In genomic region chr1:55572664-55573063, GRCm38 (mm10) we compare ENCODE assay signal across 31 mouse cellular contexts.
"Had no signal": no experiment of that assay in that cellular context is flagged by ENCODE, and none has a peak within 500 bp of the region (broad histone marks: within the 10 kb centered on the region; RNA-seq: fewer than 3 reads in every experiment).

No protein-coding gene starts in this region.

- H3K4me1 ChIP-seq: limb, embryonic 12.5 days; limb, embryonic 13.5 days; limb, embryonic 15.5 days; liver, embryonic 12.5 days; liver, embryonic 13.5 days; liver, embryonic 15.5 days; megakaryocyte, embryonic 14.5 days; midbrain, embryonic 10.5 days; midbrain, embryonic 12.5 days; midbrain, embryonic 13.5 days; midbrain, embryonic 15.5 days; neural tube, embryonic 12.5 days; neural tube, embryonic 13.5 days had no signal

- H3K4me2 ChIP-seq: limb, embryonic 12.5 days; limb, embryonic 13.5 days; limb, embryonic 15.5 days; liver, embryonic 11.5 days; liver, embryonic 12.5 days; liver, embryonic 13.5 days; liver, embryonic 15.5 days; lung, embryonic 14.5 days; lung, embryonic 15.5 days; midbrain, embryonic 11.5 days; midbrain, embryonic 12.5 days; midbrain, embryonic 13.5 days; midbrain, embryonic 15.5 days; neural tube, embryonic 12.5 days; neural tube, embryonic 13.5 days had no signal

- H3K4me3 ChIP-seq: limb, embryonic 10.5 days; limb, embryonic 12.5 days; limb, embryonic 13.5 days; limb, embryonic 15.5 days; liver, embryonic 12.5 days; liver, embryonic 13.5 days; liver, embryonic 15.5 days; lung, embryonic 15.5 days; megakaryocyte, embryonic 14.5 days; midbrain, embryonic 10.5 days; midbrain, embryonic 12.5 days; midbrain, embryonic 13.5 days; midbrain, embryonic 15.5 days; neural tube, embryonic 12.5 days; neural tube, embryonic 13.5 days had no signal

- H3K9ac ChIP-seq: limb, embryonic 12.5 days; limb, embryonic 13.5 days; limb, embryonic 15.5 days; liver, embryonic 12.5 days; liver, embryonic 13.5 days; liver, embryonic 14.5 days; liver, embryonic 15.5 days; liver, postnatal 0 days; lung, embryonic 14.5 days; lung, embryonic 15.5 days; midbrain, embryonic 12.5 days; midbrain, embryonic 13.5 days; midbrain, embryonic 15.5 days; neural tube, embryonic 12.5 days; neural tube, embryonic 13.5 days had no signal

- H3K27me3 ChIP-seq: limb, embryonic 12.5 days; limb, embryonic 13.5 days; limb, embryonic 15.5 days; liver, embryonic 12.5 days; liver, embryonic 13.5 days; liver, embryonic 15.5 days; lung, embryonic 15.5 days; megakaryocyte, embryonic 14.5 days; midbrain, embryonic 12.5 days; midbrain, embryonic 13.5 days; midbrain, embryonic 15.5 days; neural tube, embryonic 12.5 days; neural tube, embryonic 13.5 days had no signal

- ATAC-seq: liver, embryonic 12.5 days; liver, postnatal 0 days; lung, postnatal 0 days; midbrain, embryonic 13.5 days; midbrain, embryonic 15.5 days; midbrain, embryonic 16.5 days had no signal

- DNase-seq: left cerebral cortex, postnatal 4 days; liver; liver, embryonic 13.5 days; liver, postnatal 0 days; lung, adult 18-20 months; lung, adult 2 months; lung, embryonic 14.5 days; lung, postnatal 10 days; lung, postnatal 14 days; lung, postnatal 4 days; midbrain, embryonic 14.5 days had no signal

- H3K27ac ChIP-seq: limb, embryonic 10.5 days; limb, embryonic 12.5 days; limb, embryonic 13.5 days; limb, embryonic 15.5 days; liver, embryonic 12.5 days; liver, embryonic 13.5 days; liver, embryonic 14.5 days; liver, embryonic 15.5 days; lung, embryonic 15.5 days; macrophage; midbrain, embryonic 10.5 days; midbrain, embryonic 12.5 days; midbrain, embryonic 13.5 days; midbrain, embryonic 15.5 days; neural tube, embryonic 12.5 days; neural tube, embryonic 13.5 days had no signal

- H3K36me3 ChIP-seq: limb, embryonic 10.5 days; limb, embryonic 12.5 days; limb, embryonic 13.5 days; limb, embryonic 15.5 days; liver, embryonic 12.5 days; liver, embryonic 13.5 days; liver, embryonic 15.5 days; lung, embryonic 15.5 days; midbrain, embryonic 10.5 days; midbrain, embryonic 12.5 days; midbrain, embryonic 13.5 days; midbrain, embryonic 15.5 days; neural tube, embryonic 12.5 days; neural tube, embryonic 13.5 days had no signal

- H3K9me3 ChIP-seq: limb, embryonic 10.5 days; limb, embryonic 12.5 days; limb, embryonic 13.5 days; limb, embryonic 15.5 days; liver, embryonic 12.5 days; liver, embryonic 13.5 days; liver, embryonic 15.5 days; lung, embryonic 15.5 days; megakaryocyte, embryonic 14.5 days; midbrain, embryonic 10.5 days; midbrain, embryonic 12.5 days; midbrain, embryonic 13.5 days; midbrain, embryonic 15.5 days; neural tube, embryonic 12.5 days; neural tube, embryonic 13.5 days had no signal
